In the genomic region with DNA sequence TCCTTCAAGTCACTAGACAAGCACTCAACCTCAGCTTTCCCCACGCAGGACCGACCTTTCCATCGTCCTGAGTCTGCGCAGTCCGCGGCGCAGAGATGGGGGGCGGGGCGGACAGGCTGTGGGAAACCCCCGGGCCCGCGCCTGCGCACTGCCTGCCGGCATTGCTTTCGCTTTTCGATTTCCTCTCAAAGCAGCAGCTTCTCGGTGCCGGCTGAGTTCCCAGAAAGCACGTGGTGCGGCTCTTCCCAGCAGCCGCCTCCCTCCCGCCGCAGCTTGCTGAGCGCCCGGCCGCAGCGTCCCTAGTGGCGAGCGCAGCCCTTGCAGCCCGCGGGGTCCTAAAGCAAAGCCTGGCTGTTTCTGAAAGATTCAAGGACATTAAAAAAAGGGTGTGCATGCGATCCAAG, we compare ENCODE assay signal across 8 mouse cellular contexts. TPM values are rescaled to one million over a fixed set of nuclear protein-coding genes. Genes with fewer than 3 reads are reported as not detected.
DNase-seq lines count a peak whose midpoint lies in the region; ATAC-seq and TF ChIP-seq lines count a peak whose summit lies in the region.

No protein-coding gene starts in this region.

- peak; percentile 99 for DNase-seq in gastrocnemius, postnatal 10 days
- DNase-seq in induced T-regulatory cell, adult 2 months (ENCODE audit: low read depth), result peak; percentile 99
- DNase-seq in left cerebral cortex, adult 9 months (ENCODE audit: low spot score in 2 of 2), result peak; percentile 94 to 98
- peak; percentile 99 for DNase-seq in right cerebral cortex, postnatal 14 days
- peak; percentile 97 to 98 for DNase-seq in urinary bladder, postnatal 36 days (ENCODE audit: low spot score in 2 of 2)

- ATAC-seq in activated CD4-positive, CD25-positive, alpha-beta regulatory T cell, adult 4 months, result peak; percentile 79
- peak; percentile 98 for ATAC-seq in megakaryocyte progenitor cell, adult 5-6 weeks (replicated peaks; ENCODE audit: poor library complexity)

- H3K4me3 ChIP-seq in cortical plate, adult 2 months (ENCODE audit: insufficient read depth, low read length), result peak overlapping the region; percentile 35

- peak overlapping the region; percentile 83 for H3K27ac ChIP-seq in cortical plate, adult 2 months (ENCODE audit: insufficient read depth, low read length)

- peaks cover 1% of the 10 kb centered on the region; the same call in 1 of the 2 replicates for H3K4me1 ChIP-seq in cortical plate, adult 2 months (ENCODE audit: control insufficient read depth, insufficient read depth, low read length)

- peak; percentile 90 for TF ChIP-seq POLR2A in cortical plate, adult 2 months (IDR thresholded peaks at IDR 0.05; ENCODE audit: extremely low read depth, insufficient read depth, low read length)

- TF ChIP-seq CTCF in cortical plate, adult 2 months (IDR thresholded peaks at IDR 0.05; ENCODE audit: extremely low read depth, insufficient read depth, low read length), result peak; percentile 83

RNA-seq across cellular contexts. Expression of a gene that starts 5.6 kb away (rescaled TPM):
- 100 to 1,000 TPM; 697 to 904 TPM for polyA plus RNA-seq in activated CD4-positive, CD25-positive, alpha-beta regulatory T cell, adult 4 months (2017; shearing (Covaris generic))
- 16.0 and 18.1 TPM in 2 replicates for polyA plus RNA-seq in cortical plate, adult 2 months (2012; rRNA removed)
- total RNA-seq in gastrocnemius, postnatal 10 days (2021), result 10 to 100 TPM; 12.5 to 15.4 TPM
- total RNA-seq in megakaryocyte progenitor cell, adult 5-6 weeks (2015), result 55.9 and 59.4 TPM in 2 replicates
- 46.5 and 56.9 TPM in 2 replicates for total RNA-seq in megakaryocyte progenitor cell, adult 5-6 weeks (2017)

Comparison
In these comparisons a context has a peak if more than half of its experiments do, and no peak if none do; other contexts are left out.
1. Peak in every context shown above with its lines: DNase-seq, ATAC-seq, H3K4me3 ChIP-seq and H3K27ac ChIP-seq.